Mouse (Mus musculus) brain, embryonic 14.5 days (tissue): Measurements from ENCODE around the gene D6Ertd527e.

Source experiments
- CTCF ChIP-seq: fragments of 200-500 bp; IDR thresholded peaks from 2 replicates; pipeline ENCODE4 v1.5.1; 2012; ENCODE audit warnings: inconsistent platforms, mild to moderate bottlenecking, moderate library complexity, borderline replicate concordance; ENCODE audit not compliant: insufficient read depth, insufficient read length; ENCODE audit errors: extremely low read depth
- POLR2A ChIP-seq: fragments of 200-500 bp; IDR thresholded peaks from 2 replicates; pipeline ENCODE4 v1.6.1; 2012; ENCODE audit warnings: mild to moderate bottlenecking, inconsistent platforms, borderline replicate concordance; ENCODE audit not compliant: poor library complexity, insufficient read depth, insufficient read length, severe bottlenecking; ENCODE audit errors: extremely low read depth

GRCm38 (mm10) chr6:87151427-87151826 lies 46.9 kb downstream of the D6Ertd527e start:
- no peak for TF ChIP-seq CTCF
- TF ChIP-seq POLR2A: no peak
